Mouse (Mus musculus) thymus, postnatal 25 days (tissue): ENCODE results near the gene Homer1.

ENCODE experiments used
- DNase-seq: peaks from one replicate; pipeline ENCODE4 v3.0.0; 2022

Gene Homer1

GRCm38 (mm10) chr13:93406855-93407254, 107.4 kb downstream of the Homer1 start:
- DNase-seq, result no peak

- no peak for DNase-seq
Observed at GRCm38 (mm10) chr13:93410343-93410742, 110.9 kb downstream of the Homer1 start.

GRCm38 (mm10) chr13:93415055-93415454, 115.6 kb downstream of the Homer1 start:
- no peak for DNase-seq

- no peak for DNase-seq
Observed at GRCm38 (mm10) chr13:93418292-93418691, 118.9 kb downstream of the Homer1 start.

DNA sequence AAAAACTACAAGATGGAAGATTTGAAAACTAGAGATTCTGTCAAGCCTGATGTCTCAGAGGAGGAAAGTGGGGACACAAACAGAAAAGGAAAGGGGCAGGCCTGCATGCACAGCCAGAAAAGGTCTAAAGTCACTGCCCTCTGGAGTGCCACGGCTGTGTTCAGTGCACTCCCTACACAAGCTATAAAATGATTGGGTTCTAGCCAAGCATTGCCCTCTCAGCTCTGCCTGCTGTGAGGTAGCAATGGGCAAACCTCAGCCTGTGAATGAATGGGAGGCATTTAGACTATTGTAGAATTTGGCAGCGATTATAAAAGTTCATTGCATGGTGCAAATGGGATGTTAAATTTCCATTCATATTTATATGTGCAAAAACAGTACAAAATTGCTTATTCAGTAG, 120.3 kb downstream of the Homer1 start:
- no peak for DNase-seq

DNA sequence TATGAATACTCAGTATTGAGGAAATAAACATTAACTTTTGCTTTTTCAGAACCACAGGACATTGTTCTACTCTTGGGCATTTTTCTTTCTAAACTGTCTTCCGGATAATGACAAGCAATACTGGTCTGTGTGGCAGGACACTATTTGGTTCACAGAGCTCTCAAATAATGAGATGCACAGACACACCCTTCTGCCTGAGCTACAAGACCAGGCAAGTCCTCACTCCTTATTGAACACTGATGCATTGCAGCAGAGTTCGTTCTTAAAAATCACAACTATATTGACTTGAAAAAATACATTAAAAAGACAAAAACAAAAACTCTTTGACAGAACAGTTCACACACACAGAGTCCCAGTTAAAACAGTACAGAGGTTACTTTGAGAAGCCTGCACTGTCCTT, 123.8 kb downstream of the Homer1 start:
- no peak for DNase-seq

- DNase-seq, result no peak
Observed at GRCm38 (mm10) chr13:93427920-93428876, 128.8 kb downstream of the Homer1 start.

DNA sequence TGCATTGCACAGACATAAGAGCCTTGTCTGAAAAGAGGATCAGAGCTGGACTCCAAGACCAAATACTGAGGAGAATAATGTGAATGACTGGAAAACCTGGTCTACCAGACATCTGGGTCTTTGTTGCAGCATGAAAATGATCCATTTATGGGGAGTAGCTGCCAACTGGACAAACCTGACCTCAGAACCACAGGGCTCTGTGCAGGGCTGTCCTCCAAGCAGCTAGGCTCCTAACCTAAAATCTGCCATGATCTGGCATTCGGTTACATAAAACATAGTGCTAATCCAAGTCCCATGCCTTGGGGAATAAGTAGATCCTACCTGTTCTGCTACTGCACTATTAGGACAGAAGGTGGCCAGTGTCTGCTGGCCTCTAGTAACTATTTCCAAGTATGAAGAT, 129.8 kb downstream of the Homer1 start:
- DNase-seq, result no peak

DNA sequence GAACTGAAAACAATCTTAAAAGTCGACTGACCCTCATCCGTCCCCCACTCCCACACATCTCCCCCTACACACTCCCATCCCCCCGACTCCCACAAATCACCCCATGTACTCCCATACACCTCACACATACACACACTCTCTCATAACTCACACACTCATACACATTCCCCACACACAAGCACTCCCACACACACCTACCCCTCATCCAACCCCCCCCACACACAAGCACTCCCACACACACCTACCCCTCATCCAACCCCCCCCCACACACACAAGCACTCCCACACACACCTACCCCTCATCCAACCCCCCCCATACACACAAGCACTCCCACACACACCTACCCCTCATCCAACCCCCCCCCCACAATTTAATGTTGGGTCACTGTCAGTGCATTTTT, 140.7 kb downstream of the Homer1 start:
- DNase-seq, result no peak

- no peak for DNase-seq
Observed at GRCm38 (mm10) chr13:93453275-93453674, 153.8 kb downstream of the Homer1 start.
